Mouse (Mus musculus) thymus, postnatal 36 days (tissue): Measurements from ENCODE around the gene Inppl1.

Source experiments
- DNase-seq, 2 experiments: peaks; one replicate each; pipeline ENCODE4 v3.0.0; 2022; ENCODE audit warnings: mixed read lengths in 2 of 2

Gene Inppl1

GRCm38 (mm10) chr7:101837606-101838471 is at the start of gene Inppl1:
TSS of gene Inppl1 (minus strand) at chr7:101838229.
- DNase-seq = peak; percentile 18 to 23

- DNase-seq = no peak
Observed at GRCm38 (mm10) chr7:101886274-101886673, 48.2 kb upstream of the Inppl1 start.

- no peak for DNase-seq
Observed at GRCm38 (mm10) chr7:101884160-101884559, 46.1 kb upstream of the Inppl1 start.

GRCm38 (mm10) chr7:101882413-101883154 is 44.6 kb upstream of the Inppl1 start:
- DNase-seq = no peak

GRCm38 (mm10) chr7:101880855-101881254 is 42.8 kb upstream of the Inppl1 start:
- DNase-seq = no peak

- no peak for DNase-seq
Observed at GRCm38 (mm10) chr7:101875978-101876377, 37.9 kb upstream of the Inppl1 start.

GRCm38 (mm10) chr7:101871296-101871695 is 33.3 kb upstream of the Inppl1 start:
- DNase-seq = no peak

GRCm38 (mm10) chr7:101870629-101871028 is 32.6 kb upstream of the Inppl1 start, which contains the start of gene Folr1:
TSS of gene Folr1 (minus strand) at chr7:101870788.
- DNase-seq = no peak

- DNase-seq = no peak
Observed at GRCm38 (mm10) chr7:101869163-101869500, 31.1 kb upstream of the Inppl1 start.

- no peak for DNase-seq
Observed at GRCm38 (mm10) chr7:101868241-101869162, 30.5 kb upstream of the Inppl1 start.

GRCm38 (mm10) chr7:101867482-101867881 is 29.5 kb upstream of the Inppl1 start:
- no peak for DNase-seq

- no peak for DNase-seq
Observed at GRCm38 (mm10) chr7:101866491-101867265, 28.6 kb upstream of the Inppl1 start.

- no peak for DNase-seq
Observed at GRCm38 (mm10) chr7:101863415-101863814, 25.4 kb upstream of the Inppl1 start, which contains the start of gene Anapc15. TSS of gene Anapc15 (plus strand) at chr7:101863715.

- DNase-seq = no peak
Observed at GRCm38 (mm10) chr7:101862291-101862690, 24.3 kb upstream of the Inppl1 start.

- DNase-seq = no peak
Observed at GRCm38 (mm10) chr7:101860978-101861377, 22.9 kb upstream of the Inppl1 start.

GRCm38 (mm10) chr7:101858362-101858761 is 20.3 kb upstream of the Inppl1 start:
- DNase-seq = no peak

- no peak for DNase-seq
Observed at GRCm38 (mm10) chr7:101857094-101857493, 19.1 kb upstream of the Inppl1 start, which contains the start of gene Folr2. TSS of gene Folr2 (minus strand) at chr7:101857194.

GRCm38 (mm10) chr7:101853816-101854215 is 15.8 kb upstream of the Inppl1 start:
- no peak for DNase-seq

- DNase-seq = no peak
Observed at GRCm38 (mm10) chr7:101852846-101853245, 14.8 kb upstream of the Inppl1 start.

- no peak for DNase-seq
Observed at GRCm38 (mm10) chr7:101851689-101852088, 13.7 kb upstream of the Inppl1 start.

GRCm38 (mm10) chr7:101847934-101848333 is 9.9 kb upstream of the Inppl1 start:
- DNase-seq = no peak

- no peak for DNase-seq
Observed at GRCm38 (mm10) chr7:101844186-101844585, 6.2 kb upstream of the Inppl1 start.
